Mouse (Mus musculus): ENCODE results near the gene Vrk1. TPM values are rescaled to one million over a fixed set of nuclear protein-coding genes. Genes with fewer than 3 reads are reported as not detected.
A peak's percentile ranks its signal among the peaks of the same experiment; 100 is the strongest.

Gene Vrk1
- 1 to 10 TPM; 9.0 to 9.4 TPM for total RNA-seq (2021)
- long read RNA-seq, experiment 1, transcript Vrk1-202 (13 exons, 1,509 nt), result major isoform, 6 of 11 reads
- long read RNA-seq, experiment 1, partial matches to known transcripts, result 1 of 11 reads
- long read RNA-seq, experiment 1, other reads (novel, unspliced or antisense), result 2 of 11 reads
- long read RNA-seq, experiment 2, partial matches to known transcripts, result 3 of 6 reads
- long read RNA-seq, experiment 2, other reads (novel, unspliced or antisense), result 1 of 6 reads

GRCm38 (mm10) chr12:106010065-106010915, at the start of gene Vrk1:
Vrk1 (plus strand) TSS chr12:106010228.
- DNase-seq, result peak; percentile 95 to 99

GRCm38 (mm10) chr12:105960592-105961330, 49.3 kb upstream of the Vrk1 start:
- no peak for DNase-seq

- DNase-seq, result no peak
Measured at GRCm38 (mm10) chr12:105961667-105962066, 48.4 kb upstream of the Vrk1 start.

GRCm38 (mm10) chr12:105962103-105963011, 47.7 kb upstream of the Vrk1 start:
- DNase-seq, result peak; percentile 86 to 93

- DNase-seq, result peak in 1 of 2 experiments; percentile 36
Measured at GRCm38 (mm10) chr12:105963012-105963572, 46.9 kb upstream of the Vrk1 start.

- no peak for DNase-seq
Measured at GRCm38 (mm10) chr12:105966887-105967637, 43.0 kb upstream of the Vrk1 start.

GRCm38 (mm10) chr12:105967806-105968205, 42.2 kb upstream of the Vrk1 start:
- no peak for DNase-seq

- DNase-seq, result peak in 1 of 2 experiments; percentile 53
Measured at GRCm38 (mm10) chr12:105971182-105971581, 38.8 kb upstream of the Vrk1 start.

GRCm38 (mm10) chr12:105972673-105973072, 37.4 kb upstream of the Vrk1 start:
- DNase-seq, result no peak

- DNase-seq, result no peak
Measured at GRCm38 (mm10) chr12:105973691-105974090, 36.3 kb upstream of the Vrk1 start.

GRCm38 (mm10) chr12:105974107-105974506, 35.9 kb upstream of the Vrk1 start:
- DNase-seq, result no peak

- peak; percentile 52 to 60 for DNase-seq
Measured at GRCm38 (mm10) chr12:105981121-105981973, 28.7 kb upstream of the Vrk1 start.

- no peak for DNase-seq
Measured at GRCm38 (mm10) chr12:105981974-105982305, 28.1 kb upstream of the Vrk1 start.

GRCm38 (mm10) chr12:105982598-105982997, 27.4 kb upstream of the Vrk1 start:
- DNase-seq, result no peak

- DNase-seq, result no peak
Measured at GRCm38 (mm10) chr12:105983499-105983898, 26.5 kb upstream of the Vrk1 start.

GRCm38 (mm10) chr12:105988434-105988833, 21.6 kb upstream of the Vrk1 start:
- no peak for DNase-seq

GRCm38 (mm10) chr12:105992756-105993155, 17.3 kb upstream of the Vrk1 start:
- DNase-seq, result no peak

GRCm38 (mm10) chr12:105993356-105993755, 16.7 kb upstream of the Vrk1 start:
- no peak for DNase-seq

GRCm38 (mm10) chr12:105995940-105996339, 14.1 kb upstream of the Vrk1 start:
- no peak for DNase-seq
